Mouse (Mus musculus): Measurements from ENCODE around the gene Cherp. TPM values are rescaled to one million over a fixed set of nuclear protein-coding genes. Genes with fewer than 3 reads are reported as not detected.

The Cherp gene
- total RNA-seq (2023), result 100 to 1,000 TPM; 114 to 129 TPM

DNA sequence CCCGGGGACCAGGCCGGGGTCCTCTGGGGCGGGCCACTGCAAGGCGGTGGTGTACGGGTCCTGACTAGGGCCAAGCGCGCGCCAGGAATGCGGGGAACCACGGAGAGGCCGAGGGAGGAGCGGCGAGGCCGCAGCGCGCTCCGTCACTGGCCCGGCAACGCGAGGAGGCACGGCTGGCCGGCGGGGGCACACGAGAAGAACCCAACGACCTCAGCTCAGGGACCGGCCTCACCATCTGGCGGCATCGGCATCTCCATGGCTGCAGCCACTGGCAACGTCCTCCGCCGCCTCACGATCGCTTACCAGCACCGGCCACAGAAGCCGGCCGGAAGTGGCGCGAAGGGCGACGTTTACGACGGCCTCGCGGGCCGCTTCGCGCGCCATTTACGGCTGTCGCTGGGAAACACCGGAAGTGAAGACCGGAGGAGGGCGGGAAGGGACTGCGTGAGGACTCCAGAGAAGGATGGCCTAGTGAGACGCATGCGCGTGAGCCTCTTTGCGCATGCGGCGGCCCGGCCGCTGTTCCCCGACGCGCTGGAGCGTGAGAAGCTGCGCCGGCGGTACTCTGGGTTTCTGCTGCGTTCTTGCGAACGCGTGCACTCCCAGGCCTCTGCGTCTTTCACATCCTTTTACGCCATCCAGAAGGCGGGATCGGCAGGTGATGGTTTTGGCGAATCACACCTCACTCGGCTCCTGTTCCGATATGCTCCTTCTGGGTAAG is at the start of gene Cherp:
Gene Cherp, minus strand, starts transcription at position 401 of the 721 bp plus-strand sequence.

DNA sequence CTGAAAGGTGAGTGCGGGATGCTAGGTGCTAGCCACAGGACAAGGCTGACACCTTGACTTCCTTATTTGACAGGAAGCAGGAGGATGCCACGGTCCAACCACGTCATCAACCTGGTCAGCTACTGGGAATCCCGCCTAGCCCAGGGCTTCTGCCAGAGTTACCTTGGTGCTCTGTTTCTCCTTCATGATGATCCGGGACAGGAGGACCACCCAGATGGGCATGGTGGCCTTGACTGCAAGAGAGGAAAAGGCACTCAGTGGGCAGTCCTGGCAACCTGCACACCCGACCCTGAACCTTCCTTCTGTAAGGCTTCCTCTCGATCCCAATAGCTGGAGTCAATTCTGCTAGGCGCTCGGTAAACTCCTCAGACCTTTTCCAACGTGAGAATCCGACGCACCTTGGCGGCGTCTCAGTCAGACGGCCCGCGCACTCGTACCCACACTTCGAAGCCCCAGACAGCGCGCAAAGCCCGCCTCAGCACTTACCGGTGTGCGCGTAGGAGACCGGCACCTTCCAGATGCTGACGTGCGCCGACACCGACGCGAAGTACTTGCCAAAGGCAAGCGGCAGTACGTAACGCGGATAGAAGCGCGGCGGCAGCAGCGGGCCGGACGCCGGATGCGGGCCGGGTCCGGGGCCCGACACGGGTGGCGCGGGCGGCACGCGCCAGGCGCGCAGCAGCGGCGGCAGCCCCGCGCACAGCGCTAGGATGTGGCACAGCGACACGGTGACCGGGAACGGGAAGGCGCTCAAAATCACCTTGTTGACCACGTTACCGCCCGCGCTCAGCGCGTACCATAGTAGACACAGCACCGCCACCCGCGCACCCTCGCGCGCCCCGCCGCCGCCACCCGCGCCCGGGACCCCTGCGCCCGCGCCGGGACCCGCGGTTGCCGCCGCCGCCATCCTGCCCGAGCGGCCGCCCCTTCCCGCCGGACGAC is 16.9 kb upstream of the Cherp start, which contains the start of gene Slc35e1:
Gene Slc35e1, minus strand, starts transcription at position 935 of the 942 bp plus-strand sequence.

DNA sequence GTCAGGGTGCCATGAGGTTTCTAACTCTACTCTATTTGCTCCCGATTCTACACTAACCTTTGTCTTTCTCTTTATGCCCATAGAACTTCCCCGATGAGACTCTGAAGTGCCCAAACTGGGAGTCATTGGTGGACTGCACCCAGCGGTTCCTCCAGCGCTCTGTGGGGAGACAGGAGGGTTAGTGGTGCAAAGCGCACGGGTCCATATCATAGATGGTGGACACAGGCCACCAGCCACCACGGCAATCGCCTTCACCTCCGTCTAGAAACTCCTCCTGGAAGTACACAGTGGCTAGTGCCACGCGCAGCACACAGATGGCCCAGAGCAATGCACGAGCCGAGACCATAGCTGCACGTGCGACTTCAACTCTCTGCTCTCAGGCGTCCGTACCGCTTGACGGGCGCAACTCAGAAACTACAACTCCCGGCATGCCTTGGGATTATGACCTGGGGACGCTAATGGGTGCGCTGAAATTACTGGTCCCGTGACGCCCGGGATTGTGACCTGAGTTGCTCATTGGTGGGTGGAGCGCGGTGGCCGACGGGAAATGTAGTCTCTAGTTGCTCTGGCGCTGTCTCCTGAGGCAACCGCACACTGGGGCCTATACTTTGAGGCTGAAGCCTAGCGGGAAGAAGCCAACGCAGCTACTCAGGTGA is 31.6 kb downstream of the Cherp start, which contains the start of the genes Calr3 and 1700030K09Rik:
Gene Calr3, minus strand, starts transcription at position 533 of the 656 bp plus-strand sequence.
Gene 1700030K09Rik, plus strand, starts transcription at position 543 of the 656 bp plus-strand sequence.

DNA sequence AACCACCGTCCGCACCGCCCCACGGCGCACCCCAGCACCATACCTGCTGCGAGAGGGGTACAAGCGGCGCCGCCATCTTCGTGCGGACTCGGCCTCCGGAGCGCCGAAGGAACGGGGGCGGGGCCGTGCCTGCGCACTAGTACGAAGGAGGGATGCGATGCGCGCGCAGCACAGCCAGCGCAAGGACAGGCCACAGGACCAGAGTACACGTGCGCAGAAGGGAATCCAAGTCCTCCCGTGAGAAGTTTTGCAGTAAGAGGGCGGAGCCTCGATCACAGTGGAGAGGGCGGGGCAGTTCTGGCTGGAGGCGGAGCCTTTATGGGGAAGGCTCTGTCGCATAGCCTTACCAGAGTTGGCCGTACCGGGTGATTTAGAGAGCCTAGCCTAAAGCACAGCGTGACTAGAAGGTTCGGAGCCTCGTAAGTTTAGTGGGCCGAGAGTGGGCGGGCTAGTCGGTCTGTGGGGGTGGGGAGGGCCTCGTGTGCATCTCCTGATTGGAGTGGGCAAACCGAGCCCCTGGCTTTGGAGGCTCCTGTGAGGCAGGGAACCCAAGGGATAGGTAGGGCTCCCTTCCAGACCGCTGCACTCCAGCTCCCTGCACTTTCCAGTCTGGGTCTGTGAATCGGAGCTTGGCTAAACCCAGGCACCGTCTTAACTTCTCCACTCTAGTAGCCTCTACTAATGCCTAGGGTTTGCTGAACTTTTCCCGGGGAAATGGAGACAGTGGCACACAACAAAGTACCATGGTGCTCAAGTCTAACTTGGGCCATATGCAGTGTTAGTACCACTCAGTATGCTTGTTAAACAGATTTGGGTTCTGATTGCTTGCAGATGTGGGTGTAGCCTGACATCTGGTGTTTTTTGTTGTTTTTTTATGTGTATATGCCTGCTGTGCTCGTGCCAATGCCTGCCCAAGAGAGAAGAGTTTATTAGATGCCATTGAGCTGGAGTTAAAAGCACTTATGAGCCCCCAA is 53.4 kb downstream of the Cherp start, which contains the start of gene Eps15l1:
Gene Eps15l1, minus strand, starts transcription at position 99 of the 974 bp plus-strand sequence.

Other genes with a start within 250 kb of the Cherp start
- 100 to 1,000 TPM; 117 to 124 TPM for gene Ap1m1, start 235.2 kb downstream of the Cherp start, total RNA-seq (2023)
- 10 to 100 TPM; 15.0 to 16.2 TPM for gene Gm10282, start 170.0 kb downstream of the Cherp start, total RNA-seq (2023)
- gene Klf2, start 156.2 kb downstream of the Cherp start, total RNA-seq (2023), result 1,000 to 10,000 TPM in 1 of 2 experiments, 100 to 1,000 TPM in 1; 952 to 1,053 TPM
- 100 to 1,000 TPM; 106 to 110 TPM for gene Eps15l1, start 53.8 kb downstream of the Cherp start, total RNA-seq (2023)
- gene Calr3, start 31.4 kb downstream of the Cherp start, total RNA-seq (2023), result under 1 TPM; 0.33 to 0.52 TPM
- 1 to 10 TPM; 5.7 to 6.7 TPM for gene 1700030K09Rik, start 31.3 kb downstream of the Cherp start, total RNA-seq (2023)
- gene Slc35e1, start 17.4 kb upstream of the Cherp start, total RNA-seq (2023), result 10 to 100 TPM; 64.2 to 69.5 TPM
- 10 to 100 TPM; 17.8 to 18.6 TPM for gene Med26, start 73.0 kb upstream of the Cherp start, total RNA-seq (2023)
- gene Smim7, start 95.9 kb upstream of the Cherp start, total RNA-seq (2023), result 100 to 1,000 TPM in 1 of 2 experiments, 10 to 100 TPM in 1; 99.1 to 125 TPM
- 1 to 10 TPM; 2.6 to 3.1 TPM for gene Tmem38a, start 96.8 kb upstream of the Cherp start, total RNA-seq (2023)
- gene Nwd1, start 171.5 kb upstream of the Cherp start, total RNA-seq (2023), result under 1 TPM; 0.17 to 0.62 TPM
- gene Sin3b, start 248.1 kb upstream of the Cherp start, total RNA-seq (2023), result 100 to 1,000 TPM; 134 to 149 TPM

Data from T-cell, adult 66 days (primary cell).